Mouse (Mus musculus): ENCODE measurements around the gene Gsto2.

DNA sequence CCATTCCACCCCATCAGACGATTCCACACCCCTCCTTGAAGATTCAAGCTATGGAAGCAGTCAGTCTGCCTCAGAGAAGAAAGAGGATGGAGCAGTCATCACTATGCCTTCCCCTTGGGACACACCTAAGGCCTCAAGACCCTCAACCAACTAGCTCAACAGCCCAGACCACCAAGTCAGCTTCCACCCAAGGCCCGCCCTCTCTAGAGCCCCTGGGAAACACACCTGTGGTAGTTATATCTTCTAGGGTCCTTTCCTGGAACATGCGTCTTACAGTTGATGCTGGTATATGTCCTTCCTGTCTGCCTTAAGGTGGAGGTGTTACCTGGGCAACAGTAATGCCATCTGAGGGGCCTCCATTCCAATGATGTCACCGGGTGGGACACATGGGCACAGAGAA is 48.9 kb downstream of the Gsto2 start:
- TF ChIP-seq E2F4 (IDR thresholded peaks at IDR 0.05; ENCODE audit: insufficient read depth) = no peak
- no peak for TF ChIP-seq POLR2AphosphoS2 (IDR thresholded peaks at IDR 0.05; ENCODE audit: insufficient read length, low read depth)
- TF ChIP-seq MAX (IDR thresholded peaks at IDR 0.05; ENCODE audit: low read depth) = no peak
- no peak for TF ChIP-seq POLR2A (IDR thresholded peaks at IDR 0.05; ENCODE audit: insufficient read length, low read depth)
- TF ChIP-seq MYOG (IDR thresholded peaks at IDR 0.05; ENCODE audit: control insufficient read depth in 1 of 3, insufficient read depth in 1 of 3, insufficient read length in 2 of 3, low read depth in 2 of 3) = no peak
- no peak for TF ChIP-seq TCF3 (IDR thresholded peaks at IDR 0.05; ENCODE audit: insufficient read length, low read depth)
- TF ChIP-seq REST (IDR thresholded peaks at IDR 0.05; ENCODE audit: insufficient read depth, insufficient read length) = no peak
- no peak for TF ChIP-seq MYOD1 (IDR thresholded peaks at IDR 0.05; ENCODE audit: control insufficient read depth in 1 of 3, insufficient read length in 2 of 3, low read depth in 2 of 3)
- TF ChIP-seq CEBPB (IDR thresholded peaks at IDR 0.05; ENCODE audit: insufficient read depth, poor library complexity, severe bottlenecking) = no peak
- no peak for TF ChIP-seq TCF12 (IDR thresholded peaks at IDR 0.05; ENCODE audit: insufficient read depth, poor library complexity, severe bottlenecking)

All from myocyte (in vitro differentiated cells).